Mouse (Mus musculus): ENCODE results near the gene Rbp3.
A peak's percentile ranks its signal among the peaks of the same experiment; 100 is the strongest.

The Rbp3 gene

GRCm38 (mm10) chr14:33977748-33978147 lies 23.9 kb downstream of the Rbp3 start:
- peak in 1 of 2 experiments; percentile 22 for DNase-seq

DNA sequence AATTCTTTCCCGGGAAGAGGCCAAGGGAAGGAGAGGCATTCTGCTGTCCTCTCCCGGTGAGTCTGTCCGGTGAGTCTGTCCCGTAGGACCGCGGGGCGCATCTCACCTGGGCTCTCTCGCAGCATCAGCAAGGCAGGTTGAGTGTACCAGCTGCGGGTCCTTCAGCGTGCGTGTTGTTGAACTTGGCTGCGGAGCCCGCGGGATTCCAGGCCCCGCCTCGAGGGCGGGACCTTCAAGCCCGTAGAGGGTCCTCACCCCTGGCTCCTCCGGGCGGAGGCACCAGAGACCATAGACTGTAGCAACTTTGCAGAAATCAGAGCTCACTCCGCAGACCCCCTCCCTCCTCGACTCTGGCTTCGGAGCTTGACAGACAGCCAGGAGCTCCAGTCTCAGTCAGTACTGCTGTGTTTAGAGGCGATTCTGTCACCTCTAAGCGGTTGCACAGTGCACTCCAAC lies 24.8 kb downstream of the Rbp3 start, which contains the start of gene Zfp488:
Zfp488 (minus strand) TSS at position 161 of the 456 bp plus-strand sequence.
- DNase-seq = peak in 1 of 2 experiments; percentile 15

DNA sequence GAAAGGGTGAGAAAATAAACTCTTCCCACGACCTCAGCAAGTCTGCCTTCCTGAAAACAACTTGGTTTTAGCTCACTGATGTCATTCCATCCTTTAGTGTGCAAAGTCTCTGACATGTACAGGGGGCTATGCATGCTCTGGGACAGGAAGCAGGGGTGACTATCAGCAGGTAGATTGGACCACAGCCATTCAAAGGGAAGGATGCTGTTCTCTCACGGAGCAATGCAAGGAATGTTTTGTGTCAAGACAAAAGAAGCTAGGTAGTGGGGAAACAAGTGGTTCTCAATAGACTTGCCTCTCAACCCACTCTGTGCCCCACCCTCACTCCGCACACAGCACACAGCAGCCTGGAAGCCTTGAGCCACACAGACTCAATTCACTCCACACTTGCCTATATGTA lies 35.4 kb downstream of the Rbp3 start:
- DNase-seq = no peak

GRCm38 (mm10) chr14:33991971-33992370 lies 38.2 kb downstream of the Rbp3 start:
- peak; percentile 79 to 86 for DNase-seq

GRCm38 (mm10) chr14:33993051-33993450 lies 39.2 kb downstream of the Rbp3 start:
- DNase-seq = no peak

DNA sequence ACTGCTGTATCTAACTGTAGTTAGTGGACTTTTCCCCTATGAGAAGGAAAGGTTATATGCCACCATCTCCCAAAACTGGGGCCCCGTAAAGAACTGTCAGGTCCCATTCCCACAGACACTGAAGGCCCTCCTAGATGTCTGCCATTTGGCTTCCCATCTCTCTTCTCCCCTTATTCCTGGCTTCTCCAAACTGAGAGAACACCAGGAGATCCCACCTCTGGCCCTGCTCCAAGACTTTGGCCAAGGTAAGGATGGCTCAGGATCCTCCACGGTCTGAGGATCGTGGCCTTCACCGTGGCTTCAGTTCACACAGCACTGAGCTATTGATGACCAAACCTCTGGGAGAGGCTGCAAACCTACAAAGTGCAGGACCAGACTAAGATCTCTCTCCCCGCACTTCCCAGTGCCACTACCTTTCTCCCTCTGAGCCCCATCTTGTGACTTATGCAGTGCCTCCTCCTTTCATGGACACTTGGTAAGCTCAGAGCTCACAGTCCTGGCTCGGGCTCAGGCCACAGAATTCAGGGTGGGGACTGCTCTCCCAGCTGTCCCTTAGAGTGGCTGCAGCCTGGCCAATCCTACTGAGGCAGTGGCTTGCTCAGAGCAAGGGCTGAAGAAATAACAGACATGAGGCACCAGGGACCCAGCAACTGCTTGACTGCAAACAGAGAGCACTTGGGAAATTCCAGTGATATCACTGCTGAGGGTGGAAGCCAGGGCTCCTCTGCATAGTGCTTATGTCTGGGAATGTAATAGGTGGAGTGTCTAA lies 39.9 kb downstream of the Rbp3 start:
- no peak for DNase-seq

DNA sequence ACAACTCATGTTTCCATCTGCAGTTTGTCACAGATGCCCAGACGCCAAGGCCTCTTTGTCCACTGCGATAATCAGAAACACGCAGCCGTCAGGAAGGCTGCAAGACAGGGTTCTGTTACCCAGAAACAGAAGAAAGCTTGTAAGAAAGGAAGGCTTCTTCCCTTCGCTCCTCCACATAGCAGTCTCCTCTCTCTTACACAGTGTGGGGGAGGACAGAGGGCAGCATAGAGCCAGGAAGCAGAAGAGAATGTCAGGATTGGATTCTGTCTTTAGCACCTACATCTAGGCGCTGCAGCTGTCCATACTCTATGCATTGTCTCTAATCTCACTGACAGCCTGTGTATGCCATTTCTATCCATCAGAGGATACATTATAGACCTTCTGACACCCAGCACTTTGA lies 43.6 kb downstream of the Rbp3 start:
- no peak for DNase-seq

GRCm38 (mm10) chr14:34000076-34000475 lies 46.3 kb downstream of the Rbp3 start:
- DNase-seq = no peak

GRCm38 (mm10) chr14:34001445-34001844 lies 47.6 kb downstream of the Rbp3 start:
- DNase-seq = no peak

GRCm38 (mm10) chr14:34002358-34002757 lies 48.6 kb downstream of the Rbp3 start:
- DNase-seq = no peak

Measured in cerebellum, adult 18-20 months (tissue).